Mouse (Mus musculus) adrenal gland, adult 2 months (tissue): Measurements from ENCODE around the gene Atp6v1g3. TPM values are rescaled to one million over a fixed set of nuclear protein-coding genes. Genes with fewer than 3 reads are reported as not detected.

Experiments used
- DNase-seq: peaks from one replicate; pipeline ENCODE4 v3.0.0; 2021
- long read RNA-seq: library from polyadenylated mRNA; stranded (forward); transcript quantifications from one replicate; pipeline ENCODE4 v2.0.0, GENCODE M21; 2021
- polyA plus RNA-seq: library from polyadenylated mRNA; depleted of rRNA; stranded (reverse); fragments of >200 nt; gene quantifications from 2 replicates; pipeline ENCODE4 v1.2.3, GENCODE M21; 2012; rRNA removed
- total RNA-seq, 2 experiments: library from RNA; stranded (reverse); gene quantifications; 2 replicates each; pipeline ENCODE4 v1.2.3; 2021

Gene Atp6v1g3
- total RNA-seq (not detected), polyA plus RNA-seq (not detected in 2 replicates)
- long read RNA-seq, result 0 reads

- DNase-seq, result no peak
Measured at GRCm38 (mm10) chr1:138273438-138273837, at the start of gene Atp6v1g3. Atp6v1g3 (plus strand) TSS chr1:138273738.

DNA sequence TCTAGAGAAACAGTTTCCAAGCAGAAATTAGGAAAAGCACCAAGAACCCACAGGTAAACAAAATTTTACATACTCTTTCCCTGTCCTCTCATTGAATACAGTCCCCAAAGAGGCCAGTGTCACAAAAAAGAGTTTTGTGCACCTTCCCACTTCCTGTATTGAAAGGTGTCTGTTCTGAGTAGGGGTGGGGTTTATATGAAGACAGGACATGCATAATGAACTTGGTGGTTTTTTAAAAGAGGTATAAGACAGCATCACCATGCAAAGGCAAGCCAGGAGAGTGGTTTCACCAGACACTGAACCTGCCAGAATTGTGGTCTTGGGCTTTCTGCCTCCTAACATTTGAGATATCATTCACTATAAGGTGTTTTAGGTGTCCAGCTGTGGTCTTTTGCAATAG is 40.5 kb upstream of the Atp6v1g3 start:
- no peak for DNase-seq

DNA sequence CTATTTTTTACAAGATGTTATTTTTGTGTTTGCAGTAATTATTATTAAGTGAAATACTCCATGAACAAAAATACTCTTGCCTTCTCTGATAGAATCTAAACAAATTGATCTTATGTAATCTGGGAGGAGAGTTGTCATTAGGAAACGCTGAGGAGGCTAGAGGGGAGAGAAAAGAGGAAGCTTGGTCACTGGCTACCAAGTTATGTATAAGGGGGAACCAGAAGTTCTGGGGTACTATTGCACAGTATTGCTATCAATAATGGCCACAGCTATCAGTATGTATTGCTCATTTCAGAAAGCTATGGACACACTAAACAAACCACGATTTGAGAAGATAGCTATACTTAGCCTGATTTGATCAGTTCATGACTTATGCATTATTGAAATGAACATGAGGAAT is 36.3 kb upstream of the Atp6v1g3 start:
- DNase-seq, result no peak

DNA sequence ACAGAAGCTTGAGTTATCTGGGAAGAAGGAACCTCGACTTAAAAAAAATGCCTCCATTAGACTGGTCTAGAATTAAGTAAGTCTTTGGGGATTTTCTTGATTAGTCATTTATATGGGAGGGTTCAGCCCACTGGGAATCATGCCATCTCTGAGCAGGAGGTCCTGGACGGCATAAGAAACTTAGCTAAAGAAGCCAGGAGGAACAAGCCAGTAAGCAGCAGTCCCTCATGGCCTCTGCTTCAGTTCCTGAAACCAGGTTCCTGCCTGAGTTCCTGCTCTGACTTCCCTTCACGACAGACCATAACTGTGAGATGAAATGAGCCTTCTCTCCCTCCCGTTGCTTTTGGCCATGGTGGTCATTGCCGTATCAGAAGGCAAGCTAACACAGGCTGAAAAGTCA is 29.6 kb upstream of the Atp6v1g3 start:
- DNase-seq, result peak; percentile 6

- no peak for DNase-seq
Measured at GRCm38 (mm10) chr1:138244485-138244884, 29.1 kb upstream of the Atp6v1g3 start.

DNA sequence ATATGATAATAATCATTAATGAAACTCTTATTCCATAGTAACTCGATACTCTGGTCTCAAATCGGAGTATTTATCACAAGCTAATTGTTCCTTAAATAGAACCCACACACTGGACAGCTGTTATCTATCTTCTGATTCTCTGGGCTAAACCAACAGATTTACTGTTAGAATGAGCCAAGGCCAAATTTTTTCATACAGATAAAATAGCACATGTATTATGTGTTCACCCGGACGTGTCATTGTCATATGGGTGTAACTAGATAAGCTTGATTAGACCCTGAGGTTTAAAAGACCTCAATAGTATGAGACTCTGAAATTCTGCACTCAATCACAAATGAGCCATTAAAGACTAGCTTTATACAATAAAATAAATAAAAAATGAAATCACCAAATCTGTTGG is 28.4 kb upstream of the Atp6v1g3 start:
- DNase-seq, result no peak

DNA sequence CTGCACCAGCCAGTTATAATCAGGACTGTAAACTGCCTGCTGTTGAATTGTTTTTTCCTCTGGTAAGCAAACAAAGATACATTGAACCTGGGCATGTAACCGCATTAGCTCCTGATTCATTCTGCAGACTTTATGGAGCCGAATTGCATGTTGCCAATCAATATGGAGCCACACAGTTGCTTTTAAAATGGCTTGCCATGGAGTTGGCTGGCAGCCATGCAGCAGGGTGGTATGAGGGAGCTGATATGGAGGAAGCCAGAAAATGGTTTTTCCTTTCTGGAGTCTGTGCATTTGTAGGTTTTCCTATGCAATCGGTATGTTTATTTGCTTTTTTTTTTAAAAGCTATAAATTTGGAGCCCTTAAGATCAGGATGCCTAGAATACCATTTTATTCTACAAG is 28.0 kb upstream of the Atp6v1g3 start:
- DNase-seq, result no peak

GRCm38 (mm10) chr1:138246438-138247164 is 26.9 kb upstream of the Atp6v1g3 start:
- no peak for DNase-seq

GRCm38 (mm10) chr1:138247699-138248483 is 25.6 kb upstream of the Atp6v1g3 start:
- DNase-seq, result no peak

GRCm38 (mm10) chr1:138248770-138249169 is 24.8 kb upstream of the Atp6v1g3 start:
- no peak for DNase-seq

DNA sequence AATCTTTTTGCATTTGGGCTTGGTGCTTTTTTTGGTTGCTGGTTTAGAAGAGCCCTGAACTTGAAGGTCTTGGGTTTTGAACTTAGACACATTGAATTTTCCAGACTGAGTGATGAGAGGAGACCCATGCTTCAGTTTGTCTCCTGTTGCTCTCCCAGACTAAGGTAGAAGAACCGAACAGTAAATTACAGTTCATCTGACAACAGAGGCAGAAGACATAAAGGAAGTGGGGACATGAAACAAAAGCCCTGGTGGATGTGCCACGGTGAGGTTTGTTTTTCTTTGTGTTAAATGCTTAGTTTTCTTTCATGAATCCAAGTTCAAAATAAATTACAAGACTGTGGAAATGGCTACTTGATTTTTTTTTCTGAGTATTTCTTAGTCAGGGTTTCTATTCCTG is 22.6 kb upstream of the Atp6v1g3 start:
- no peak for DNase-seq

DNA sequence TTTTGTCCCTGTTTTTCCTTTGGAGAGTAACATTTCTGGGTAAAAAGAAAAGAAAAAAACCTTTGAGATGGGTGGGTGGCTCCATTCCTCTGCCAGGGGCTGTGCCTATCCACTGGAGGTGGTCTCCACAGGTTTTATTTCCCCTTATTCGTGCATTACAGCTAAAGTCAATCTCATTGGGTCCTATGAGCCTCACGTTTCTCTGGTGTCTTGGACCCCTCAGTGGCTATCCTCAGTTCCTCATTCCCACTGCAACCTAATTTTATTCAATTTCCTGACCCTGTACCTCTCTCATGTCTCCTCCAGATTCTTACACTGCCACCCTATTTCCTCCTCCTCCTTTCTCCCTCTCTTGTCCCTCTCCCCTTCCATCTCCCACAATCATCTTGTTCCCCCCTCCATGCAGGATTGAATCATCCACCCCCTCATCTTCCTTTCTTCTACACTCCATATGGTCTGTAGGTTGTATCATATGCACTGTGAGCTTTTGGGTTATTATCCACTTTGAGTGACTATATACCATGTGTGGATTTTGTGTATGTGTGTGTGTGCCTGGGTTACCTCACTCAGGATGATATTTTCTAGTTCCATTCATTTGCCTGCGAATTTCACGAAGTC is 17.3 kb upstream of the Atp6v1g3 start:
- DNase-seq, result no peak

DNA sequence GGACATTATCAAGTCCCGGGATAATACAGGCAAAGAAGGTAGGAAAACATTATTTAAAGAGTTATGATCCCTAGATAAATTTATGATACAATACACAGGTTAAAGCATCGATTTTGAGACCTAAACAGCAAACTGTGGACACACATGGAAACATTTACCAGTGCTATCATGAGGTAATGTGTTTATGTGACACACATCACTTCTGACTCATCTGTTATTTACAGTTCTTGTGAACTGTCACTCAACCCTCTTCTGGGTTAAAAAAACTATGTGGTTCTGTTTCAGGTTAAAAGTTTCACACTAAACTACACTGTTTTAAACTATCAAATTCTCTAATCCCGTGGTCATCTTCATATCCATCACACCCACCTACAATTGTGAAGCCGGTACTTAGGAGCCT is 14.8 kb upstream of the Atp6v1g3 start:
- no peak for DNase-seq

DNA sequence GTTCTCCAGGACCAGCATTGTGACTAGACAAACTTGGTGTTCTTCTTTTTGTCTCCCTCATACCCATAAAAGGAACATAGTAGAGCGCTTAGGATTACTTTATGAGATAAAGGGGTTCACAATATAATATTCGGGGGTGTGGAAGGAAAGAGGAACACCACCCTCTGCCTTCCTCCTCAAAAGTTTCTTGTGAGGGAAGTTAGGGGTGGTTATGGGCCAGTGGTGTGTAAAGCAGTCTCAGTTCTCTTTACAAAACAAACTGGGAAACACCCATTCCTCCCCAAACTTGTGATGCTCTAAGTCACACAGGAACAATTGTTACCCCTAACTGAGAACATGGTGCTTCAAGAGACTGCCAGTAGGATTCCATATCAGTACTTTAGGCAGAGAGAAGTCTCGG is 12.0 kb upstream of the Atp6v1g3 start:
- DNase-seq, result no peak

DNA sequence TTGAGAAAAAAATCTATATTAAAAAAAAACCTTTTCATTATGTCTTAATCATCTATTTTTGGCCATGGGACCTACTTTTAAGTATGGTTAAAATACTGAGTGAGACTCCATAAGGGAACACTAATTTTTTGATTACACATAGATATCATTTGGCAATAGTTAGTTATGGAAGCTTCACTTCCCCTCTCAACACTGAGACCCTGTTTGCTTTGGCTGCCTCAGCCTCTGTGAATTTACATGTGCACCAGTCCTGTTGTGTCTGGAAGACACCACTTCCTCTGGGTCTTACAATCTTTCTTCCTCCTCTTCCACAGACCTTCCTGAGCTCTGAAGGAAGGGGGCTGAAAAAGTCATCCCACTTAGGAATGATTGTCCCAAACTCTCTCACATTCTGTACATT is 11.1 kb upstream of the Atp6v1g3 start:
- DNase-seq, result no peak

DNA sequence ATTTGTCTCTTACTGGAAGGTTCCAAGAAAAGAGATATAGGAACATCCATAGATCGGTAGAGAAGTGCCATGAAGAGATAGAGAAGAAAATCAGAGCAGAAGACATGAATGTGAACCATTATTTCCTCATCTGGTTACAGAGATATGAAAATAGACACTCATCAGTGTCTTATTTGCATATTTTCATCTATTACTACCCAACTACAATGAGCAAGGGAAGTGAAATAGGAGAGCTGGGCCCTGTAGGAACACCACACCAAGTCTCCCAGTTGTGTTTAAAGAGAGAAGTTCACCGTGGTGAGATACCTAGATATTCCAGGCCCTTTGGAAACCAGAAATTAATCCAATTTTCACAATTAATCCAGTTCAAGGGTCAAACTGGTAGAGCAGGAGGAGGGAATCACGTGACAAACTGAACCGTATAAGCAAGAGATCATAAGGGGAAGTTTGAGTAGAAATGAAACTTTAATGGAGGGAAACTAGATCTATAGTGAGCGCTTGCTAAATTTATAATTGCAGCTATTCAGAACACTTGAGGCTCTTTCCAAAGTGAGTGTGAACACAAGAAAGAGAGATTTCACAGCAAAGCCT is 6.0 kb upstream of the Atp6v1g3 start:
- DNase-seq, result no peak

DNA sequence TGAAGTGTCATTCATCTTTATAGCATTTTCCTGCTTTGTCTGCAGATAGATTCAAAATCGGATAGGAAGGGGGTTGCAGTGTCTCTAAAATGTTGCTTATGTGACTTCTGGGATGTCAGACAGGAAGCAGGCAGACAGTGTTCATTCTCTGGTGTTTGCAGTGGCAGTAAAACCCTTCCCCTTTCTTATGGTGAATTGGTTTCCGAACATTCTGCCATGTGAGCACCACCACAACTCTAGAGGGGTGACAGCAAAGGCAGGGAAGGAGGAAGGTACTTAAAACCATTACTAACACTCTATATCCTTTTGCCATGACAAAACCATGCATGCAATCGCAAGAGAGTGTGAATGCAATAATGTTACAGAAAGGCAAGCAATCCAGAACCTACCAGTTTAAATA is 1.4 kb downstream of the Atp6v1g3 start:
- no peak for DNase-seq

- peak; percentile 19 for DNase-seq
Measured at GRCm38 (mm10) chr1:138275859-138276258, 2.3 kb downstream of the Atp6v1g3 start.

DNA sequence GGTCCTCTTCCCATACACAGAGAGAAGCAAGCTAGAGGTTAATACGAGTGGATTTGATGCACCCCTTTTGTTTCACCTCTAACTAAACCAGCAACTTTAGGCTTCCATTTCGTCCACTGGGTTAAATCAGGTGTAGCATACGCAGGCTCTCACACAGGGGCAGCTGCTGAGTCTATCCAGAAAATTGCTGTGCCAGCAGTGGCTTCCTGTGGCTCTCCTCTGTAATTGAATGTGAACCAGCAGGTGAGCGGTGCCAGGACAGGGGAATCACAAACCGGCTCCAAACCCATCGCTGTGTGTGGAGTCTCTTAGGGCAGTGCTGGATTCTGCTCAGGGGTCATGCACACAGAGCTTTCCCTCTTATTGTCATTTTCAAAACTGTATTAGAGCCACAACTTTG is 7.6 kb downstream of the Atp6v1g3 start:
- DNase-seq, result no peak

GRCm38 (mm10) chr1:138282413-138283141 is 9.0 kb downstream of the Atp6v1g3 start:
- no peak for DNase-seq

DNA sequence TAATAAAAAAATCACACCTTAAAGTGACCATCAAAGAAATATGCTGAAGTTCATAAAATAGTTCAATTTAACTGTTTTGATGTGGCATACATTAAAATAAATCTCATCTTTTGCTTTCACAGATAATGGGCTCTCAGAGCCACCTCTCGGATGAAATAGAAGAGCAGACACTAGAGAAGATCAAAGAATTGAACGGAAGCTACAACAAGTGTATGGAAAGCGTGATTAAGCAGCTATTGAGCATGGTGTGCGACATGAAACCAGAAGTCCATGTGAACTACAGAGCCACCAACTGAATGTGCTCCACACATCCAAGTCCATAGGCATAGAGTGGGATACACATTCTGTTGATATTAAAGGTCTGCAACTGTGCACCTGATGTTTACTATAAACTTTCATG is 14.1 kb downstream of the Atp6v1g3 start:
- no peak for DNase-seq

DNA sequence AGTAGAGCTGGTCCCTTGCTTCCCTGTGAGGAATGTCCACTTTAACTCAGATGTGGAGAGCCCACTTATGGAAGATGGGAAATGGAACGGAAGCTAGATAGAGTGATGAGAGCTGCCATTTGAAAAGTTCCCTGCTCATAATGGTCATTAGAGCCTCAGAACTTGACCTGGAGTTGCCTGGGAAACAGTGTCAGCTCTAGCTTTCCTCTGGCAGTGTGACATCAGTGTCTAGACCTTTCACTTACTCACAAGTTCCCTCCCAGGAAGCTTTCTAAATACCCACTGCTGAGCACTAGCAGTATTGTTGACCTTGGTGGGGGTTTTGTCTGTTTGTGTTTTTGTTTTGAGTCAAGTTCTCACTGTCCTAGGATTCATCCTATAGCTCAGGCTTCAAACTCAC is 15.2 kb downstream of the Atp6v1g3 start:
- peak; percentile 5 for DNase-seq
